Mouse (Mus musculus) thymus, adult 2 months (tissue): ENCODE measurements around the gene Zfp148. TPM values are rescaled to one million over a fixed set of nuclear protein-coding genes. Genes with fewer than 3 reads are reported as not detected.

ENCODE experiments used
- DNase-seq: peaks from one replicate; pipeline ENCODE4 v3.0.0; 2021
- H3K27ac ChIP-seq: fragments of 200-500 bp; 2 replicates; pipeline ENCODE4 v1.5.1; 2012; ENCODE audit warnings: low read length, control low read depth; ENCODE audit not compliant: control insufficient read depth, insufficient read depth
- H3K27me3 ChIP-seq: fragments of 200-500 bp; 2 replicates; pipeline ENCODE4 v1.6.1; 2012; ENCODE audit warnings: mild to moderate bottlenecking, low read length, moderate library complexity, mixed read lengths; ENCODE audit not compliant: control insufficient read depth, insufficient read depth
- H3K36me3 ChIP-seq: fragments of 200-500 bp; 2 replicates; pipeline ENCODE4 v1.6.1; 2012; ENCODE audit warnings: mild to moderate bottlenecking, low read length, moderate library complexity; ENCODE audit not compliant: control insufficient read depth, insufficient read depth
- H3K4me1 ChIP-seq: fragments of 200-500 bp; replicated peaks from 2 replicates; pipeline ENCODE4 v1.6.1; 2012; ENCODE audit warnings: low read length; ENCODE audit not compliant: control insufficient read depth, insufficient read depth
- H3K4me3 ChIP-seq: fragments of 200-500 bp; 2 replicates; pipeline ENCODE4 v1.5.1; 2012; ENCODE audit warnings: mild to moderate bottlenecking, low read length, control low read depth, moderate library complexity; ENCODE audit not compliant: control insufficient read depth, insufficient read depth
- CTCF ChIP-seq: fragments of 200-500 bp; IDR thresholded peaks from 2 replicates; pipeline ENCODE4 v1.5.1; 2012; ENCODE audit warnings: mild to moderate bottlenecking, control low read depth, low read length, moderate library complexity, borderline replicate concordance; ENCODE audit not compliant: control insufficient read depth, poor library complexity, insufficient read depth; ENCODE audit errors: extremely low read depth
- POLR2A ChIP-seq: fragments of 200-500 bp; IDR thresholded peaks from 2 replicates; pipeline ENCODE4 v1.6.1; 2012; ENCODE audit warnings: mild to moderate bottlenecking, low read length, control low read depth, moderate library complexity; ENCODE audit not compliant: control insufficient read depth, poor library complexity, insufficient read depth; ENCODE audit errors: extremely low read depth
- WGBS: fragments of 180-500 bp; shearing (Covaris S2); methylation state at CpG from one replicate; pipeline ENCODE4 v1.1.7; 2018; 5-methylcytosine and 5-hydroxymethylcytosine counted together
- polyA plus RNA-seq: library from polyadenylated mRNA; depleted of rRNA; stranded (reverse); fragments of >200 nt; gene quantifications from 2 replicates; pipeline ENCODE4 v1.2.3, GENCODE M21; 2012

Gene Zfp148
- polyA plus RNA-seq, 1 experiment = 22.5 TPM

- no peak for DNase-seq
- no peaks in the 10 kb centered on the region for H3K27me3 ChIP-seq
- no peak overlapping the region for H3K27ac ChIP-seq
- no peak overlapping the region for H3K4me3 ChIP-seq
- no peak for TF ChIP-seq POLR2A
- no peak for TF ChIP-seq CTCF
- 78% methylated on average over 2 of the region's 2 CpGs for WGBS
- no peaks in the 10 kb centered on the region for H3K36me3 ChIP-seq
- H3K4me1 ChIP-seq = peaks cover 8% of the 10 kb centered on the region
Observed at GRCm38 (mm10) chr16:33410151-33410550, 29.5 kb downstream of the Zfp148 start.

- WGBS = 71% methylated on average over 1 of the region's 1 CpGs
- Histone ChIP-seq H3K27me3 (no peaks in the 10 kb centered on the region), H3K27ac (no peak overlapping the region), H3K4me3 (no peak overlapping the region), H3K4me1 (peaks cover 8% of the 10 kb centered on the region), H3K36me3 (no peaks in the 10 kb centered on the region)
- no peak for TF ChIP-seq POLR2A
- no peak for TF ChIP-seq CTCF
- DNase-seq = no peak
Observed at GRCm38 (mm10) chr16:33410605-33411004, 30.0 kb downstream of the Zfp148 start.

GRCm38 (mm10) chr16:33414191-33414590 lies 33.6 kb downstream of the Zfp148 start:
- Histone ChIP-seq H3K27me3 (no peaks in the 10 kb centered on the region), H3K36me3 (no peaks in the 10 kb centered on the region), H3K4me3 (no peak overlapping the region), H3K4me1 (peaks cover 8% of the 10 kb centered on the region), H3K27ac (no peak overlapping the region)
- no peak for TF ChIP-seq CTCF
- TF ChIP-seq POLR2A = no peak
- WGBS = 74% methylated on average over 5 of the region's 5 CpGs
- DNase-seq = no peak

GRCm38 (mm10) chr16:33415607-33416006 lies 35.0 kb downstream of the Zfp148 start:
- no peak for DNase-seq
- no peak overlapping the region for H3K27ac ChIP-seq
- H3K27me3 ChIP-seq = no peaks in the 10 kb centered on the region
- WGBS = 89% methylated on average over 5 of the region's 5 CpGs
- H3K36me3 ChIP-seq = no peaks in the 10 kb centered on the region
- H3K4me3 ChIP-seq = no peak overlapping the region
- peaks cover 5% of the 10 kb centered on the region for H3K4me1 ChIP-seq
- TF ChIP-seq POLR2A (no peak), CTCF (no peak)

GRCm38 (mm10) chr16:33428327-33428726 lies 47.7 kb downstream of the Zfp148 start:
- Histone ChIP-seq H3K4me1 (no peaks in the 10 kb centered on the region), H3K36me3 (peaks cover 18% of the 10 kb centered on the region; the same call in 1 of the 2 replicates), H3K4me3 (no peak overlapping the region), H3K27ac (no peak overlapping the region), H3K27me3 (no peaks in the 10 kb centered on the region)
- no peak for DNase-seq
- WGBS = 97% methylated on average over 3 of the region's 3 CpGs
- no peak for TF ChIP-seq POLR2A
- TF ChIP-seq CTCF = no peak

GRCm38 (mm10) chr16:33431660-33432059 lies 51.0 kb downstream of the Zfp148 start:
- WGBS = 97% methylated on average over 2 of the region's 2 CpGs
- DNase-seq = no peak
- Histone ChIP-seq H3K4me3 (no peak overlapping the region), H3K27me3 (no peaks in the 10 kb centered on the region), H3K36me3 (peaks cover 19% of the 10 kb centered on the region), H3K27ac (no peak overlapping the region), H3K4me1 (no peaks in the 10 kb centered on the region)
- no peak for TF ChIP-seq POLR2A
- no peak for TF ChIP-seq CTCF

DNA sequence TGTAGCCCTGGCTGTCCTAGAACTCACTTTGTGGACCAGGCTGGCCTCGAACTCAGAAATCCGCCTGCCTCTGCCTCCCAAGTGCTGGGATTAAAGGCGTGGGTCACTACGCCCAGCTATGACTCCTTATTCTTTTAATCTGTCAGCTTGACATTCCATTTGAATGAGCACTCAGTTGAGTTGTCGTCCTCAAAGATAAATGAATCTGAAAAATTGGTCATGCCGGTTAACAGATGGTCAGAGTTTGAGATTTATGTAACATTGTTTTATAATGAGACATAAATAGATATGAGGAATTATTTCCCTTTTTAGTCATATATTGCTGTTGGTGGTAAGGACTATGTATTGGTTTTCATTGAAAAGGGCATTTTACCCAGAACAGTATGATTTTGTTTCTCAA lies 60.4 kb downstream of the Zfp148 start:
- Histone ChIP-seq H3K27me3 (no peaks in the 10 kb centered on the region), H3K27ac (no peak overlapping the region), H3K36me3 (peaks cover 21% of the 10 kb centered on the region; the same call in 1 of the 2 replicates), H3K4me3 (no peak overlapping the region), H3K4me1 (no peaks in the 10 kb centered on the region)
- no peak for TF ChIP-seq CTCF
- TF ChIP-seq POLR2A = no peak
- 97% methylated on average over 6 of the region's 6 CpGs for WGBS
- no peak for DNase-seq
